Mouse (Mus musculus): ENCODE measurements at regions not wholly inside any gene's neighbourhood (a gene's known extent, or its start where the extent isn't known, plus 50 kb on each side); places are given as distances from the start of the nearest gene placed in this dataset.

GRCm38 (mm10) chr7:31208237-31209054, 52.8 kb upstream of the Gramd1a start:
- peak; percentile 73 for DNase-seq

DNA sequence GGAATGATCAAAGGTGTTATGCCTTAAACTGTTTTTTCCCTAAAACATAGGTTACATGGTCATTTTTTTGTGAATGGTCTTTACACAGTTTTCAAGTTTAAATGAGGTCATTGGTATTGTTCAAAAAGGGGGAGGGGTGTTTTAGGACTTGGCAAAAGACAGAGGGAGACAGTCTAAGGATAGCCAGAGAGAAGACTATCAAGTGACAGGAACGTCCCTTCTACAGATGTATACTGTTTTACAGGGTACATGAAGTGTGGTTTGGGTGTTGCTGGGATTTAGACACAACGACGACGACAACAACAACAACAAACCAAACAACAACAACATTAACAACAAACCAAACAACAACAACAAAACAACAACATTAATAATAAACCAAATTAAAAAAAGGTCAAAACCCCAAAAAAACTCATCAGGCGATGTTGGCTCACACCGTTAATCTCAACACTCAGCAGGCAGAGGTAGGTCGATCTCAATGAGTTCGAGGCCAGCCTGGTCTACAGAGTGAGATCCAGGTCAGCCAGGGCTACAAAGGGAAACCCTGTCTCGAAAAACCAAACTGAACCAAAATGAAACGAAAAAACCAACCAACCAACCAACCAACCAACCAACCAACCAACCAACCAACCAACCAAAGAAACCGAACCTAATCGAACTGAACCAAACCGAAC, 52.0 kb upstream of the Gramd1a start:
- no peak for DNase-seq

Data from layer of hippocampus, adult 9-11 months (tissue).